Mouse (Mus musculus) heart, postnatal 0 days (tissue): ENCODE measurements around the gene D430041D05Rik. TPM values are rescaled to one million over a fixed set of nuclear protein-coding genes. Genes with fewer than 3 reads are reported as not detected.
"Not testable (repeated sequence)": the region's sequence is repeated elsewhere in the genome, so short reads cannot be mapped to it uniquely, and the experiment has no call there.

Experiments
- ATAC-seq: fragments of 200-750 bp; cut with Nextera tagmentation; 2 replicates; pipeline ENCODE4 v1.8.0; 2017; ENCODE audit warnings: low read depth, moderate number of reproducible peaks, moderate library complexity; ENCODE audit not compliant: insufficient read depth
- DNase-seq: peaks from one replicate; pipeline ENCODE4 v3.0.0-alpha.2; 2016; ENCODE audit warnings: low spot score
- H3K27ac ChIP-seq: fragments of 300-500 bp; sonication (generic); 2 replicates; pipeline ENCODE4 v1.5.1; 2014; ENCODE audit warnings: low read depth, mild to moderate bottlenecking
- H3K27me3 ChIP-seq: fragments of 300-500 bp; sonication (generic); 2 replicates; pipeline ENCODE4 v1.6.1; 2014; ENCODE audit warnings: low read length, mixed read lengths; ENCODE audit not compliant: control insufficient read depth, insufficient read depth
- H3K36me3 ChIP-seq: fragments of 300-500 bp; sonication (generic); replicated peaks from 2 replicates; pipeline ENCODE4 v1.6.1; 2014; ENCODE audit warnings: low read length, mixed read lengths; ENCODE audit not compliant: control insufficient read depth, insufficient read depth
- H3K4me1 ChIP-seq: fragments of 300-500 bp; sonication (generic); 2 replicates; pipeline ENCODE4 v1.6.1; 2014; ENCODE audit warnings: antibody characterized with exemption; ENCODE audit not compliant: control insufficient read depth, insufficient read depth
- H3K4me2 ChIP-seq: fragments of 300-500 bp; sonication (generic); 2 replicates; pipeline ENCODE4 v1.6.1; 2014; ENCODE audit warnings: low read depth, mild to moderate bottlenecking, low read length, moderate library complexity
- H3K4me3 ChIP-seq: fragments of 300-500 bp; sonication (generic); 2 replicates; pipeline ENCODE4 v1.5.1; 2014; ENCODE audit warnings: low read depth, low read length
- H3K9ac ChIP-seq: fragments of 300-500 bp; sonication (generic); replicated peaks from 2 replicates; pipeline ENCODE4 v1.6.1; 2014; ENCODE audit warnings: low read depth, low read length, mixed read lengths
- H3K9me3 ChIP-seq: fragments of 300-500 bp; sonication (generic); replicated peaks from 2 replicates; pipeline ENCODE4 v1.6.1; 2016; ENCODE audit warnings: low read length; ENCODE audit not compliant: control insufficient read depth
- CTCF ChIP-seq: IDR thresholded peaks from 2 replicates; pipeline ENCODE4 v1.5.1; 2016; ENCODE audit warnings: antibody characterized with exemption, control low read depth, low read depth
- EP300 ChIP-seq: IDR thresholded peaks from 2 replicates; pipeline ENCODE4 v1.6.1; 2016; ENCODE audit warnings: antibody characterized with exemption, low read depth
- WGBS: fragments of 180-500 bp; shearing (Covaris S2); extraction: QIAGEN DNeasy Blood & Tissue Kit; methylation state at CpG from one replicate; pipeline ENCODE4 v1.1.7; 2014; 5-methylcytosine and 5-hydroxymethylcytosine counted together
- polyA plus RNA-seq: library from polyadenylated mRNA; unstranded; fragments of >200 nt; fragmentation: Nextera tagmentation; extraction: Ambion mirVana; gene quantifications from 2 replicates; pipeline ENCODE4 v1.2.1, GENCODE M21; 2015
- total RNA-seq: library from RNA; depleted of rRNA; stranded (reverse); fragments of >200 nt; gene quantifications from 2 replicates; pipeline ENCODE4 v1.2.3, GENCODE M21; 2014; ENCODE audit warnings: low replicate concordance

The D430041D05Rik gene
- total and polyA plus RNA-seq, 2 experiments from 2014 or later = 0.03 TPM; not detected in 1

GRCm38 (mm10) chr2:104098529-104099230, 312.1 kb downstream of the D430041D05Rik start:
- TF ChIP-seq EP300 = no peak
- no peak for TF ChIP-seq CTCF
- DNase-seq (no peak), ATAC-seq (no peak)
- Histone ChIP-seq H3K9me3 (no peaks in the 10 kb centered on the region), H3K36me3 (no peaks in the 10 kb centered on the region), H3K4me3 (no peak overlapping the region), H3K4me2 (0 out of 2 replicates have a peak overlapping the region, but pooled peaks have one; percentile 1), H3K9ac (no peak overlapping the region), H3K4me1 (peaks cover 28% of the 10 kb centered on the region), H3K27ac (peak overlapping the region; percentile 45), H3K27me3 (no peaks in the 10 kb centered on the region)
- WGBS = 6% methylated on average over 3 of the region's 3 CpGs

DNA sequence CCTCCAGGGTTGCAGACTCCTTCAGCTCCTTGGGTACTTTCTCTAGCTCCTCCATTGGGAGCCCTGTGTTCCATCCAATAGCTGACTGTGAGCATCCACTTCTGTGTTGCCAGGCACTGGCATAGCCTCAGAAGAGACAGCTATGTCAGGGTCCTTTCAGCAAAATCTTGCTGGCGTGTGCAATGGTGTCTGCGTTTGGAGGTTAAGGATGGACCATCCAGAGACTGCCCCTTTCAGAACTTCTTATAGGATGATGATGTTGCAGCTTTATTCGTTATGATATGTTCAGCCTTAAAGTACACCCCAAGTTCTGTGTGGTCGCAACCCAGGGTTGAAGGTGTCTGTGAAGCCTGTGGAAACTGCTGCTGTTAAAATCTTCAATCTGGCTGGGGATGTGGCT, 313.4 kb downstream of the D430041D05Rik start:
- H3K27me3 ChIP-seq, H3K27ac ChIP-seq, H3K36me3 ChIP-seq, ATAC-seq, H3K4me3 ChIP-seq, H3K9ac ChIP-seq, DNase-seq, H3K9me3 ChIP-seq: not testable (repeated sequence)
- Histone ChIP-seq H3K4me2 (peak overlapping the region; percentile 10; the same call in 1 of the 2 replicates), H3K4me1 (peaks cover 21% of the 10 kb centered on the region)
- 87% methylated on average over 4 of the region's 4 CpGs for WGBS

DNA sequence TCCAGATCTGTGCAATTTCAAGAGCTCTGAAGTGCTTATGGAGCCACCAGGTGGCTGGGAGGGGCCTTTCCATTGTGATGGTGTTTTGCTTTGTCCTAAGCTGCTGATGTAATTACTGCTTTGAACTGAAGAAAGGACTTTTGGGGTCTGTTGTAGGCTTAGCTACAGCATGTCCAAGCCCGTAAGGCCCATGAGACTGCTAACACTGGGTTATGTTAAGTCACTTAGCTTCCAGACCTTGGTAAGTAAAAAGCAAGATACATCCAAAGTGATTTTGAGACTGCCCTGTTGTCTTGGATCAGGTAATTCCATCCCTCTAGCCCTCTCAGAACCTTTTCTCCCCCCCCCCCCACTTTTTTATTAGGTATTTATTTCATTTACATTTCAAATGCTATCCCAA, 314.0 kb downstream of the D430041D05Rik start:
- H3K36me3 ChIP-seq, H3K9ac ChIP-seq, DNase-seq, H3K9me3 ChIP-seq, H3K27me3 ChIP-seq: not testable (repeated sequence)
- Histone ChIP-seq H3K4me3 (peak overlapping the region; percentile 56; the same call in 1 of the 2 replicates), H3K27ac (peak overlapping the region; percentile 98), H3K4me1 (peaks cover 18% of the 10 kb centered on the region), H3K4me2 (peak overlapping the region; percentile 81)
- ATAC-seq = peak; percentile 30; the same call in 1 of the 2 replicates
- WGBS = 39% methylated on average over 1 of the region's 1 CpGs

DNA sequence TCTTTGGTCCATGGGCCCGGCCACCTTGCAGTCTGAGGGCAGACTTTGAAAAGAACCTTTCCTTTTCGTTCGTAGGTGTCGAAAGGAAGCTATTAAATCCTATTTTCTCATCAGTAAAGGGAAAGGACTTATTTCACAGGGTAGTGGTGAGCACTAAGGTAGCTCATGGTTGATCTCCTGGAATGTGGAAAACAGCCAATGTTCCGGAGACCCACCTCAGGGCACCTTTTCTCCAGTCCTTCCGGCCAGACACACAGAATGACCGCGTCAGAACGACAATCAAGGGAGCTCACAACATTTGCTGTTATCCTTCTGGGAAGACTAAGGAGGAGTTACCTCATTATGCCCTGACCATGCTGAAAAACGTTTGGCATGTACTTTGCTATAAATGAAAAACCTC, 314.6 kb downstream of the D430041D05Rik start:
- WGBS = 10% methylated on average over 10 of the region's 10 CpGs

GRCm38 (mm10) chr2:104095741-104096213, 315.0 kb downstream of the D430041D05Rik start, which contains the start of gene Cd59a:
Cd59a (plus strand) TSS chr2:104095801.
- 0% methylated on average over 15 of the region's 15 CpGs for WGBS
- Histone ChIP-seq H3K4me1 (peaks cover 18% of the 10 kb centered on the region), H3K36me3 (no peaks in the 10 kb centered on the region), H3K9me3 (no peaks in the 10 kb centered on the region), H3K27ac (peak within 1 kb of the TSS; percentile 98), H3K4me2 (peak within 1 kb of the TSS; percentile 81), H3K4me3 (peak within 1 kb of the TSS; percentile 56), H3K9ac (peak within 1 kb of the TSS; percentile 81), H3K27me3 (no peaks in the 10 kb centered on the region)
- DNase-seq = peak; percentile 91
- TF ChIP-seq EP300 (no peak), CTCF (no peak)
- peak; percentile 91 for ATAC-seq

More for the DNA sequence above, 314.6 kb downstream of the D430041D05Rik start:
- peaks cover 18% of the 10 kb centered on the region for H3K4me1 ChIP-seq
- H3K4me2 ChIP-seq = peak overlapping the region; percentile 81
- peak overlapping the region; percentile 81 for H3K9ac ChIP-seq
- no peak for ATAC-seq
- H3K27ac ChIP-seq = peak overlapping the region; percentile 98
- no peak for DNase-seq
- H3K27me3 ChIP-seq = no peaks in the 10 kb centered on the region
- TF ChIP-seq CTCF (no peak), EP300 (no peak)
- H3K4me3 ChIP-seq = peak overlapping the region; percentile 56
- H3K36me3 ChIP-seq = no peaks in the 10 kb centered on the region
- H3K9me3 ChIP-seq = no peaks in the 10 kb centered on the region
